Mouse (Mus musculus): ENCODE measurements around the gene Colgalt2. TPM values are rescaled to one million over a fixed set of nuclear protein-coding genes. Genes with fewer than 3 reads are reported as not detected.

Colgalt2 gene
- polyA plus RNA-seq, 1 experiment from 2014 or later: 3.3 TPM

DNA sequence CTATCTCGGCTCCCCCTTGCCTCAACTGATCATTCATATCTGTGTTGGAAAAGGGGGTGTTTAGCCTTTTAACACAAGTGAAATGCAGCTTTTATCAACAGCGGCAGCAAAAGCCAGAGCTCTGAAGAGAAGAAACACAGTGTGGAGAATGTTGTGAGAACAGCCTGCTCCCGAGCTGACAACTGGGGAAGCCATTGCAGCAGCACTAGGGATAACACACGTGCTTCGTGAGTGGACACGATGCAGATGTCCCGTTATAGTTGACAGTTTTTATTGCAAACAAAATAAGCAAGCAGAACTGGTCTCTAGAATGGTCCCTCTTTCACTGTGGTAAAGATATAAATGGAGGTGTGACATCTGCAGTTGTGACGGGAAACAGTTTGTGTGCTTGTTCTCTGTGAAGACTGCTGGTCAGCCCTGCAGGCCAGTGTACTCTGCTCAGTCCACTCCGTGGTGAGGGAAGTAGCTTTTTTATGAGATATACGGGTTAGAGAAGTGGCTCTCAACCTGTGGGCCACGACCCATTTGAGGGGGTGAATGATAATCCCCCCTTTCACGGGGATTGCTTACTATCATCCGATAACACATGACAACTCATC lies 16.8 kb downstream of the Colgalt2 start:
- DNase-seq (ENCODE audit: low spot score): peak; percentile 86
- no peak for TF ChIP-seq CTCF (IDR thresholded peaks at IDR 0.05; ENCODE audit: low read depth)
- no peak overlapping the region for H3K9ac ChIP-seq (ENCODE audit: low read depth, low read length)
- WGBS: 35% methylated on average over 13 of the region's 13 CpGs
- peak; percentile 66; the same call in 1 of the 2 replicates for ATAC-seq (replicated peaks; ENCODE audit: low FRiP score, low read depth)
- no peaks in the 10 kb centered on the region; the same call in 1 of the 2 replicates for H3K4me1 ChIP-seq (replicated peaks; ENCODE audit: insufficient read depth, low read length)
- H3K27me3 ChIP-seq (ENCODE audit: insufficient read depth, low read length): no peaks in the 10 kb centered on the region
- no peak overlapping the region for H3K4me2 ChIP-seq (ENCODE audit: low read length)
- H3K27ac ChIP-seq: 0 out of 2 replicates have a peak overlapping the region, but pooled peaks have one; percentile 8
- no peak overlapping the region for H3K4me3 ChIP-seq (replicated peaks; ENCODE audit: low read depth, low read length)
- 0 out of 2 replicates have a peak, but pooled peaks cover 6% of the 10 kb centered on the region for H3K9me3 ChIP-seq (replicated peaks; ENCODE audit: low read length)
- H3K36me3 ChIP-seq (ENCODE audit: insufficient read depth, low read length): no peaks in the 10 kb centered on the region

DNA sequence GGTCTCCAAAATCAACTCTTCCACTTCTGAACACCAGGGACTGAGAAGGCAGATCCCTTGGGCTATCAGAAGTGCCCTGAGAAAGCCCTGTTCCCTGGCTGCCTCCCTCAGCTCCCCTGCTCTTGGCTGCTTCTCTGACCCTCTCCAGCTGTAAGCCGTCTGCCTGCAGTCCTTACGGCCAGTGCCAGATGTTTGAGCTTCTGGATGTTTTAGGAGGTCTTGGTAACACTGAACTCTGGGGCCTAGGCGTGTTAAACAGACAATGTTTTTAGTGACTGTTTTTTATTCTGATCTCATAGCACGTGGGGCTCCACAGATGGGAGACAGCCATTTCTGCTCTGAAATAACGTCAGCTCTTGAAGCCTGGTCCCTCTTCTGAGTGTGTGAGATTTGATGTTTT lies 18.0 kb downstream of the Colgalt2 start:
- 24% methylated on average over 5 of the region's 5 CpGs for WGBS
- Histone ChIP-seq H3K4me3 (replicated peaks; ENCODE audit: low read depth, low read length) (no peak overlapping the region), H3K9me3 (replicated peaks; ENCODE audit: low read length) (0 out of 2 replicates have a peak, but pooled peaks cover 3% of the 10 kb centered on the region), H3K36me3 (ENCODE audit: insufficient read depth, low read length) (no peaks in the 10 kb centered on the region), H3K27ac (peak overlapping the region; percentile 1; the same call in 1 of the 2 replicates), H3K9ac (ENCODE audit: low read depth, low read length) (no peak overlapping the region), H3K4me2 (ENCODE audit: low read length) (no peak overlapping the region), H3K4me1 (replicated peaks; ENCODE audit: insufficient read depth, low read length) (no peaks in the 10 kb centered on the region; the same call in 1 of the 2 replicates), H3K27me3 (ENCODE audit: insufficient read depth, low read length) (no peaks in the 10 kb centered on the region)
- DNase-seq (ENCODE audit: low spot score): peak; percentile 90
- TF ChIP-seq CTCF (IDR thresholded peaks at IDR 0.05; ENCODE audit: low read depth): no peak
- no peak; the same call in 1 of the 2 replicates for ATAC-seq (replicated peaks; ENCODE audit: low FRiP score, low read depth)

DNA sequence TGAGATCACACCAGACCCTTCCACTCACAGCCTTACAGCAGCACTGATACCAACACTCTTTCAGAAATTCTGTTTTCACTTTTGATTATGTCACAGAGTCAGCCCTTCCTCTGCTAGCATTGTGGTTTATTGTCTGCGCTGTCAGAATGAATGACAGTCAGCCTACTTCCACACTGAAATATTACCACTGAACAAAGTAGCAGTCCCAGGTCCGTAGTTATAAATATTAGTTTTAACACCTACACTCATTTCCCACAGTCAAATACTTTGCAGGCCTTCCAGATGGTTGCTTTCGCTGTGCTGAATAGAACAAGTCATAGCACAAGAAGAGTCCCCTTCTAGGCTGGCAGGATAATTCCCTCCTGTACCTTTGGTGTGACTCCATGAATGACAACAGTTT lies 22.7 kb downstream of the Colgalt2 start:
- no peak for TF ChIP-seq CTCF (IDR thresholded peaks at IDR 0.05; ENCODE audit: low read depth)
- H3K9ac ChIP-seq (ENCODE audit: low read depth, low read length): no peak overlapping the region
- no peak overlapping the region for H3K27ac ChIP-seq
- H3K9me3 ChIP-seq (replicated peaks; ENCODE audit: low read length): no peaks in the 10 kb centered on the region
- H3K4me1 ChIP-seq (replicated peaks; ENCODE audit: insufficient read depth, low read length): no peaks in the 10 kb centered on the region; the same call in 1 of the 2 replicates
- H3K4me2 ChIP-seq (ENCODE audit: low read length): no peak overlapping the region
- H3K27me3 ChIP-seq (ENCODE audit: insufficient read depth, low read length): no peaks in the 10 kb centered on the region
- 66% methylated on average over 3 of the region's 3 CpGs for WGBS
- DNase-seq (ENCODE audit: low spot score): no peak
- H3K4me3 ChIP-seq (replicated peaks; ENCODE audit: low read depth, low read length): no peak overlapping the region
- ATAC-seq (replicated peaks; ENCODE audit: low FRiP score, low read depth): no peak
- H3K36me3 ChIP-seq (ENCODE audit: insufficient read depth, low read length): no peaks in the 10 kb centered on the region

DNA sequence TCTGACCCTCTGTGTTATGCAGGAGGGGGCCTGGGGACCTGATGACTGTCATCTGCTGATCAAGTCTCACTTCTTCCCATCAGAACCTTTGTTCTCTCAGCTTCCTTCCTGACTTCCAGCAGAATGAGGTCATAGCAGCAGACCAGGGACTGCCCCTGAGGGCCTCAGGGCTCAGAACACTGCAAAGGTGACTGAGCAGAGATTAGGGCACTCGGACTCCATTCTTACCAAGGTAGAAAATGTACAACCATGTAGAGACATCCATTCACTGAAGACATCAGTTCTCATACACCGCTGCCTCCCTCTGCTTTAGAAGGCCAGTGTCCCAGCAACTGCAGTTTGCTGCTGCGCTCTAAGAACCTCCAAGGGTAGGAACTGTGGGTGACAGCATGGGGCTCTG lies 23.4 kb downstream of the Colgalt2 start:
- Histone ChIP-seq H3K4me1 (replicated peaks; ENCODE audit: insufficient read depth, low read length) (no peaks in the 10 kb centered on the region), H3K9ac (ENCODE audit: low read depth, low read length) (no peak overlapping the region), H3K27me3 (ENCODE audit: insufficient read depth, low read length) (no peaks in the 10 kb centered on the region), H3K4me2 (ENCODE audit: low read length) (no peak overlapping the region), H3K9me3 (replicated peaks; ENCODE audit: low read length) (no peaks in the 10 kb centered on the region), H3K27ac (no peak overlapping the region), H3K4me3 (replicated peaks; ENCODE audit: low read depth, low read length) (no peak overlapping the region), H3K36me3 (ENCODE audit: insufficient read depth, low read length) (no peaks in the 10 kb centered on the region)
- DNase-seq (ENCODE audit: low spot score): no peak
- whole genome bisulfite sequencing: 88% methylated on average over 3 of the region's 3 CpGs
- no peak for ATAC-seq (replicated peaks; ENCODE audit: low FRiP score, low read depth)
- TF ChIP-seq CTCF (IDR thresholded peaks at IDR 0.05; ENCODE audit: low read depth): no peak

DNA sequence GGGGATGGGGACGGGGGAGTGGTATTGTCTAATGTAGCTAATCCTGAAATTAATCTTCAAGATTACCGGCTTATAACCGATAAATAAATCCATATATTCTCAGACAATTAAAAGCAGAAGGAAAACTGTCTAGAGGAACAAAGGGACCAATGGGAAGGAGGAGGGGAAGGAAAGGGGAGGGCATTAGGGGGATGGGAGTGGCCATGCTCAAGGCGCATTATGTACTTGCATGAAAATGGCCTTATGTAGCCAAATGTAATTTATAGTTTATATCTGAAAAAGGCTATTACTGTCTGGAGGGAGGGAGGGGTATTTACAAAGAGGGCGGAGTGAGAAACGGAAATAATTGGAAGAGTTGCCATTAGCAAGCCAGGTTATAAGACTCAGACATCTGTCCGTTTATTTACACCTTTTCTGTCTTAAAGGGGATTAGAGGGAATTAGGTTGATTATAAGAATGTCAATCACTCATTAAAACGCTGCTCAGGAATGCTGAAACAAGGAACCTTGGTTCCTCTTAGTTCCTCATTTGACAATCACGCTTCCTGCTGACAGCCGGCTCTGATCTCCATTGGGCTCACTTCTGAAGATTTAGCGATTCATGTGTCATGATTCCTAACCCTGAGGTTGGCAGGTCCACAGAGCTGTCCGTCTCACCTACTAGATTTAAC lies 28.4 kb downstream of the Colgalt2 start:
- H3K36me3 ChIP-seq (ENCODE audit: insufficient read depth, low read length): no peaks in the 10 kb centered on the region
- H3K9me3 ChIP-seq (replicated peaks; ENCODE audit: low read length): no peaks in the 10 kb centered on the region
- no peak overlapping the region for H3K4me3 ChIP-seq (replicated peaks; ENCODE audit: low read depth, low read length)
- no peaks in the 10 kb centered on the region for H3K4me1 ChIP-seq (replicated peaks; ENCODE audit: insufficient read depth, low read length)
- ATAC-seq (replicated peaks; ENCODE audit: low FRiP score, low read depth) (no peak), DNase-seq (ENCODE audit: low spot score) (no peak)
- H3K4me2 ChIP-seq (ENCODE audit: low read length): no peak overlapping the region
- H3K27ac ChIP-seq: no peak overlapping the region
- no peak for TF ChIP-seq CTCF (IDR thresholded peaks at IDR 0.05; ENCODE audit: low read depth)
- 65% methylated on average over 12 of the region's 12 CpGs for WGBS
- H3K27me3 ChIP-seq (ENCODE audit: insufficient read depth, low read length): no peaks in the 10 kb centered on the region
- no peak overlapping the region for H3K9ac ChIP-seq (ENCODE audit: low read depth, low read length)

DNA sequence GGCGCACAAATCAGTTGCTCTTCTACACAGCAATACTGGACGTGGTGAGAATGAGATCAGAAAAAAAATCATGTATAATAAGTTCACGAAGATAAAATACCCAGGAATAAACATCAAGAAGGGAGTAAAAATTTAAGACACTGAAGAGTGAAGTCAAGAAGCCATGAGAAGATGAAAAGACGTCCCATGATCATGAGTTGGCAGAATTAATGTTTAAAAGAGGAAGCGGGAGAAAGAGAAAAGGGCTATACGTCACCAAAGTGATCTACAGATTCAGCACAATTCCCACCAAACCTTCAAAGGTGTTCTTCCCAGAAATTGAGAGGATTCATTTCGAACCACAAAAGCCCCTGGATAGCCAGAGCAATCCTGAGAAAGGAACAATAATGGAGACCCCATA lies 30.2 kb downstream of the Colgalt2 start:
- no peak overlapping the region for H3K27ac ChIP-seq

More for the DNA sequence above, 30.2 kb downstream of the Colgalt2 start:
- H3K4me2 ChIP-seq (ENCODE audit: low read length): no peak overlapping the region
- H3K9ac ChIP-seq (ENCODE audit: low read depth, low read length): no peak overlapping the region
- no peak overlapping the region for H3K4me3 ChIP-seq (replicated peaks; ENCODE audit: low read depth, low read length)
- 88% methylated on average over 7 of the region's 7 CpGs for WGBS
- H3K4me1 ChIP-seq (replicated peaks; ENCODE audit: insufficient read depth, low read length): no peaks in the 10 kb centered on the region
- DNase-seq (ENCODE audit: low spot score): no peak
- no peak for ATAC-seq (replicated peaks; ENCODE audit: low FRiP score, low read depth)
- no peaks in the 10 kb centered on the region for H3K27me3 ChIP-seq (ENCODE audit: insufficient read depth, low read length)
- no peaks in the 10 kb centered on the region for H3K36me3 ChIP-seq (ENCODE audit: insufficient read depth, low read length)
- TF ChIP-seq CTCF (IDR thresholded peaks at IDR 0.05; ENCODE audit: low read depth): no peak
- H3K9me3 ChIP-seq (replicated peaks; ENCODE audit: low read length): no peaks in the 10 kb centered on the region
